Mouse (Mus musculus) gastrocnemius, adult 2 months (tissue): Measurements from ENCODE around the gene Cmklr1. TPM values are rescaled to one million over a fixed set of nuclear protein-coding genes. Genes with fewer than 3 reads are reported as not detected.

Experiments used
- DNase-seq: peaks from one replicate; pipeline ENCODE4 v3.0.0; 2022
- H3K27ac ChIP-seq: fragments of 200-600 bp; 2 replicates; pipeline ENCODE4 v1.8.1; 2022; ENCODE audit warnings: mild to moderate bottlenecking
- H3K4me3 ChIP-seq: fragments of 200-600 bp; 2 replicates; pipeline ENCODE4 v1.8.1; 2022; ENCODE audit warnings: mild to moderate bottlenecking, moderate library complexity
- CTCF ChIP-seq: fragments of 200-600 bp; IDR thresholded peaks from 2 replicates; pipeline ENCODE4 v1.8.1; 2022; ENCODE audit warnings: antibody characterized with exemption, mild to moderate bottlenecking, moderate library complexity
- intact Hi-C: fragments of 180-260 bp; cut with DNase I; formaldehyde crosslinking; loops from one replicate; pipeline ENCODE4 v1.15.1; 2025
- total RNA-seq, 2 experiments: library from RNA; stranded (reverse); gene quantifications; 2 replicates each; pipeline ENCODE4 v1.2.3; 2021

Cmklr1 gene
- total RNA-seq, 2 experiments from 2014 or later: 10.8 to 17.1 TPM

DNA sequence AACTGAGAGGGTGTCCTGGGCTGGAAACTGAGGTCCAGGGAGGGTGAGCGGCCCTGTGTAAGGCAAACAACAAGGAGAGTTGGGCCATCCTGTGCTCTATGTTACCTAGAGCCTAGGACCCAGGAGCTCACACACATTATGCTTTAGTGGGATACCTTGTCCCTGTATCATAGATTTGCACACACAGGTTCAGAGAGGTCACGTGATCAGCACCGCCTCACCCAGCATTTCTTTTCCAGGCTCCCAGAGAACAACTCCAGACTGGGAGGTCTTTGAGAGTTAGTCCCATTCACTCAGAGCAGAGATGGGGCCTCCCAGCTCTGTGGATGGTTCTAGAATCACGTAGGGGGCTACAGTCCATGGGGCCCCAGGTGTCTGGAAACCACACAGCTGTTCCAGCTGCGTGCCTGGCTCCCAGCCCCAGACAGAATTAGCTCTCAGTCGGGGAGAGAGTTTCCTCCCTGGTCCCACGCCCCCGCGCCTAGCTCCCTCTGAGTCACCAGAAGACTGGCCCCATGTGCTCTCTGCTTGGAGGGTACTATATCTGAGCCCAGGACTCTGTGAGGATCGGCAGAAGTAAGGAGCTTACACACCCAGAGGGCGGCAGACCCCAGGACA, 22.3 kb downstream of the Cmklr1 start:
- Histone ChIP-seq H3K27ac (peak overlapping the region; percentile 49; the same call in 1 of the 2 replicates), H3K4me3 (no peak overlapping the region)
- TF ChIP-seq CTCF: no peak
- peak; percentile 75 for DNase-seq
- intact Hi-C loops: no loop called here

DNA sequence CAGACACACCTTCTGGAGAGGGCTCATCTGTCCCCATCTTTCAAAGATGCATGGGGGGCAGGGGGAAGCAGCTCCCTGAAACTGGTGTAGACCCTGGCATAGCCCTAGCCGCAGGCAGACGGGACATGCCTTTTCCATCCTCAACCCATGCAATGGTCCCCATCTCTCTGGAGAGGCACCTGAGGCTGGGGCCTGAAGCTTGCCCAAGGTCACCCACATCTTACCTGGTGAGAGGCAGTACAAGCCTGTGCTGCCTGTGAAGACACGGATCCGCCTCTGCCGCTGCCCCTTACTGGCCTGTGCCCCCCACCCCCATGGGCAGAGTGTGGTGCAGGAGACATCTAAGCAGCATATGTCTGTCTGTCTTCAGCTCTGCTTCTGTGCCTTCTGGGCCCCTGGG, 23.2 kb downstream of the Cmklr1 start:
- no peak for DNase-seq
- no peak overlapping the region for H3K4me3 ChIP-seq
- intact Hi-C loops: no loop called here
- no peak overlapping the region for H3K27ac ChIP-seq
- no peak for TF ChIP-seq CTCF

- Histone ChIP-seq H3K4me3 (no peak overlapping the region), H3K27ac (no peak overlapping the region)
- intact Hi-C loops: no loop called here
- TF ChIP-seq CTCF: no peak
- DNase-seq: no peak
Measured at GRCm38 (mm10) chr5:113626352-113626751, 23.9 kb downstream of the Cmklr1 start.

GRCm38 (mm10) chr5:113625068-113625467, 25.2 kb downstream of the Cmklr1 start:
- DNase-seq: no peak
- intact Hi-C loops: no loop called here
- no peak overlapping the region for H3K4me3 ChIP-seq
- H3K27ac ChIP-seq: no peak overlapping the region
- TF ChIP-seq CTCF: no peak

- Histone ChIP-seq H3K27ac (no peak overlapping the region), H3K4me3 (no peak overlapping the region)
- no peak for DNase-seq
- no peak for TF ChIP-seq CTCF
- intact Hi-C loops: no loop called here
Measured at GRCm38 (mm10) chr5:113623052-113623451, 27.2 kb downstream of the Cmklr1 start.

- Histone ChIP-seq H3K4me3 (no peak overlapping the region), H3K27ac (no peak overlapping the region)
- intact Hi-C loops: no loop called here
- no peak for TF ChIP-seq CTCF
- DNase-seq: no peak
Measured at GRCm38 (mm10) chr5:113620999-113621398, 29.2 kb downstream of the Cmklr1 start.

DNA sequence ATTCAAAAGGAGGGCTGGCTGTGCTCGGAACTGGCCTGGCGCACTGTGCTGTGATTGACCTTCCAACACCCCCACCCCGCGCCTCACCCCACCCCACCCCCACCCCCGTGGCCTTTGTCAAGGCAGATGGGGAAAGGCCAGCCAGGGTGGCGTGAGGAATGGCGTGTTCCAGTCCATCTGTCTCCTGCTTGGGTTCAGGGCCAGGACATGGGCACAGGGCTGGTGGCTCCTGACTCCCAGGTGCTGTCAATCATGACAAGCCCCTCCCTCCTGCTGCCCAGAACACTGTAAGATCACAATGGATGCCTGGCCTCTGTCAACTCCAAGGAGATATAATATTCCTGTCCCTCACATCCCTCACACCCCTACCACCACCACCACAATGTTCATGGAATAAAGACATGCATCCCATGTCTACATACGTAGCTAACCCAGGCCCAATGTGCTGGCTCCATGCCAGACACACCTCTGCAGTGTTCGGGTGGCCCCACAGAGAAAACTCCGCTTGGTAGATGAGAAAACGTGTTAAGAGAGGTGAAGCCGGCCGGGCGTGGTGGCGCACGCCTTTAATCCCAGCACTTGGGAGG, 30.0 kb downstream of the Cmklr1 start:
- no peak for TF ChIP-seq CTCF
- Histone ChIP-seq H3K27ac (no peak overlapping the region), H3K4me3 (no peak overlapping the region)
- intact Hi-C loops: no loop called here
- DNase-seq: no peak

DNA sequence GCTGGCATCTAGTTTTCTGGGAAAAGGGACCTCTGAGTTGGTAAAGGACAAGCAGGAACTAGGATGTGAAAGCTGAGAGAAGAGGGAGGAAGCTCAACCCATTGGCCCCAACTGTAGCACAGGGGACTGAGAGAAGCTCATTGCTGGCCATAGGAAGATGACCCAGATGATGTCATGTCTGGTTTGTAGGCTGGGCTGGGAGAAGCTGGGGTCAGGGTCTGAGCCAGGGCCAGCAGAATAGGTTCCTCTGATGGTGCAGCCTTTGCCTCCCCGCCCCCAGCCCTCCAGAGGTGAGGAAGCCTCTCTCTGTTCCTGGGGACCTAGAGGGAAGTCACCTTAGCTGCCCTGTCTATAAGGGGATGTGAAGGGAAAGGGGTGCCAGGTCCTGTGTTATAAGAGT, 31.1 kb downstream of the Cmklr1 start:
- Histone ChIP-seq H3K27ac (no peak overlapping the region), H3K4me3 (no peak overlapping the region)
- intact Hi-C loops: no loop called here
- DNase-seq: no peak
- TF ChIP-seq CTCF: no peak

DNA sequence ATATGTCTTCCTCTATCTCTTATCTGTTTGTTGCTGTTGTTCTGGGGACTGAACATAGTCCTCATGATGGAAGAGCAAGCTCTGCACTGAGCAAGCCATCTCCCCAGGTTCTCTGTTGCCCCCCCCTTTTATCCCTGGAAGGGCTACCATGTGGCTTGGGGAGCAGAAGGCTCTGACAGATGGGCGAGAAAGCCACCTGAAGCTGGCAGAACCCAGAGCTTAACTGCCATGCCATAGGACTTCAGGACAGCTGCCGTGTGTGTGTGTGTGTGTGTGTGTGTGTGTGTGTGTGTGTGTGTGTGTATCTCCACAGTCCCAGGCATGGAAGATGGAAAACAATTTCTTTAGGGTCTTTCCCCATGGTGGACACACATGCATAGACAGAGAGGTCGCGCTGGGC, 31.5 kb downstream of the Cmklr1 start:
- intact Hi-C loops: no loop called here
- no peak for TF ChIP-seq CTCF
- Histone ChIP-seq H3K27ac (no peak overlapping the region), H3K4me3 (no peak overlapping the region)
- DNase-seq: no peak

DNA sequence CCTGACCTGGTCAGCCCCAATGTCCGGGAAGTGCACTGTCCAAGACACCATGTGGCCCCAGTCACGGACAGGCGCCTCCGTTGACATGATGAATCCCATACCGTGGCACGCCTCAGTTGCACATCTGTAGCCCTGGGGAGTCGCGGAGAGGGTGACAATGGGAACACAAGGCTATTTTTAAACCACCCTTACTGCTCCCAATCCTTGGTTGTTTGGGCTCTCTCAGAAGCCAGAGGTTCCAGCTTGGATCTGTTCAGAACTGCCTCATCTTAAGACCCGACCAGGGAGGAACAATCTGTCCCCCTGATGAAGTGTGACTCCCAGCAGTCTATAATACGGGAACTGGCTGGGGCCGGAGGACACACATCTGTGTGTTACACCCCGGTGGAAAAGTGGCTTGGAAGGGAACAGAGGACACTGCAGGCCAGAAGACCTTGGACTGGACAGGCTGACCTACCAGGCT, 38.4 kb downstream of the Cmklr1 start:
- peak overlapping the region; percentile 49 for H3K27ac ChIP-seq
- no peak overlapping the region for H3K4me3 ChIP-seq
- intact Hi-C loops: no loop called here
- no peak for TF ChIP-seq CTCF
- DNase-seq: peak; percentile 69

GRCm38 (mm10) chr5:113611131-113611530, 39.1 kb downstream of the Cmklr1 start:
- Histone ChIP-seq H3K27ac (peak overlapping the region; percentile 49), H3K4me3 (no peak overlapping the region)
- DNase-seq: no peak
- TF ChIP-seq CTCF: no peak
- intact Hi-C loops: no loop called here

- Histone ChIP-seq H3K27ac (no peak overlapping the region), H3K4me3 (no peak overlapping the region)
- DNase-seq: no peak
- TF ChIP-seq CTCF: no peak
- intact Hi-C loops: no loop called here
Measured at GRCm38 (mm10) chr5:113610490-113610889, 39.7 kb downstream of the Cmklr1 start.

GRCm38 (mm10) chr5:113609891-113610290, 40.3 kb downstream of the Cmklr1 start:
- intact Hi-C loops: no loop called here
- Histone ChIP-seq H3K4me3 (no peak overlapping the region), H3K27ac (no peak overlapping the region)
- DNase-seq: no peak
- TF ChIP-seq CTCF: no peak

GRCm38 (mm10) chr5:113608511-113608910, 41.7 kb downstream of the Cmklr1 start:
- H3K27ac ChIP-seq: peak overlapping the region; percentile 75
- no peak for DNase-seq
- no peak overlapping the region for H3K4me3 ChIP-seq
- TF ChIP-seq CTCF: no peak
- intact Hi-C loops: no loop called here
